Mouse (Mus musculus): ENCODE measurements around the gene Tiprl. TPM values are rescaled to one million over a fixed set of nuclear protein-coding genes. Genes with fewer than 3 reads are reported as not detected.

The Tiprl gene
- 187 TPM for polyA plus RNA-seq (2017; shearing (Covaris generic))

GRCm38 (mm10) chr1:165236321-165237298 is at the start of gene Tiprl:
Gene Tiprl (minus strand): TSS chr1:165236996.

GRCm38 (mm10) chr1:165193880-165194661 is 42.7 kb downstream of the Tiprl start, which contains the start of gene Sft2d2:
Gene Sft2d2 (minus strand): TSS chr1:165194438.

Other genes starting within 250 kb of the Tiprl start
- not detected for gene Tbx19, start 76.2 kb downstream of the Tiprl start, polyA plus RNA-seq (2017; shearing (Covaris generic))
- gene Sft2d2, start 42.6 kb downstream of the Tiprl start, polyA plus RNA-seq (2017; shearing (Covaris generic)): 56.4 TPM
- gene Gpr161, start 58.8 kb upstream of the Tiprl start, polyA plus RNA-seq (2017; shearing (Covaris generic)): 0.26 TPM
- 17.9 TPM for gene Dcaf6, start 223.5 kb upstream of the Tiprl start, polyA plus RNA-seq (2017; shearing (Covaris generic))
- gene Mpc2, start 223.6 kb upstream of the Tiprl start, polyA plus RNA-seq (2017; shearing (Covaris generic)): 99.7 TPM
- gene Adcy10, start 248.2 kb upstream of the Tiprl start, polyA plus RNA-seq (2017; shearing (Covaris generic)): not detected